Mouse (Mus musculus): ENCODE measurements at regions not wholly inside any gene's neighbourhood (a gene's known extent, or its start where the extent isn't known, plus 50 kb on each side); places are given as distances from the start of the nearest gene placed in this dataset.
A peak's percentile ranks its signal among the peaks of the same experiment; 100 is the strongest.

DNA sequence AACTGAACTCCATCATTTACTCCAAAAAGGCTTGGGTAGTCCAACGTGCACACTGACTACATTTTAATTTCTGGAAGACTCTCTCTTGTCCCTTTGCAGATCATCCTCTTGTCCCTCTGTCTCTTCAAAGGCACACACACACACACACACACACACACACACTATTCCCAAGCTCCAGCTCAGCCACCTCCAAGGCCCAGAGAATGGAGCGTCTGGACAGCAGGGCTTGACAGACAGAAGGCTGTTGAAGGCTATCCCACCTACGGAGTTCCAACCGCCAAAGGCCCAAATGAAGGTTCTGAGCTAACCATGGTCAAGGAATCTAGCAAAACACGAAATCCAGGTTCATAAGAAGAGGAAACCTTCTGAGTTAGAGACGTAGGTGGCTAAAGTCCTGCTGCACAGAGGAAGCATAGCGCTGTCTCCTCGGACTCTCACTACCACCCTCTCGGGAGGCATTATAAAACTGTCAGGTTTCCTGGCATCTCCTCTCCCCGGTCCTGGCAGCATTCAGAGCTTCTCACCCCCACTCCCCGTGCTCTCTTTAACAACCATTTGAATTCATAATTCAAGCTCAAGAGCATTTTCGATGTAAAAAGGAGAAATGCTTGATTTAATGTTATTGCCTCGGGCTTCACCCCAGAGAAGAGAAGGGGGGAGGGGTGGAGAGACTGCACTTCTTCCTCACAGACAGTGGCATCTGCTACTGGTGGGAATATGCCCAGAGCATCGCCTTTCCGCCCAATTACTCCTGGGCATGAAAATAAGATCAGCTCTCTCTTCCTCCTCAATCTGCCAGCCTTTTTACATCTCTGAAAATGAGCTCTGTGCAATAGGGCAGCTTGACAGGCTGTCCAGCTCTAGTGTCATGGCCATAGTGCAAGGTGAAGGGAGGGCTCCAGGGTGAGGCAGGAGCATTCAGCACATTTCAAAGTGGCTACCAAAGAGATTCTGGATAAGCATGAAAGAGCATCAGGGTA, 99.3 kb upstream of the Gm34302 start:
- DNase-seq (ENCODE audit: low spot score) (no peak), ATAC-seq (replicated peaks; ENCODE audit: low FRiP score) (no peak)
- H3K27me3 ChIP-seq (replicated peaks; ENCODE audit: control insufficient read depth, insufficient read depth, low read length), result no peaks in the 10 kb centered on the region
- no peaks in the 10 kb centered on the region for H3K36me3 ChIP-seq (ENCODE audit: control insufficient read depth, insufficient read depth, low read length)
- H3K9ac ChIP-seq (ENCODE audit: low read depth, low read length), result no peak overlapping the region
- WGBS, result 76% methylated on average over 15 of the region's 15 CpGs
- no peak overlapping the region for H3K4me2 ChIP-seq
- H3K27ac ChIP-seq (ENCODE audit: low read depth, low read length), result no peak overlapping the region
- H3K4me3 ChIP-seq (ENCODE audit: low read depth, low read length), result no peak overlapping the region
- H3K9me3 ChIP-seq (ENCODE audit: control insufficient read depth, low read length), result no peaks in the 10 kb centered on the region
- H3K4me1 ChIP-seq (replicated peaks; ENCODE audit: control insufficient read depth, insufficient read depth, low read length), result no peaks in the 10 kb centered on the region

DNA sequence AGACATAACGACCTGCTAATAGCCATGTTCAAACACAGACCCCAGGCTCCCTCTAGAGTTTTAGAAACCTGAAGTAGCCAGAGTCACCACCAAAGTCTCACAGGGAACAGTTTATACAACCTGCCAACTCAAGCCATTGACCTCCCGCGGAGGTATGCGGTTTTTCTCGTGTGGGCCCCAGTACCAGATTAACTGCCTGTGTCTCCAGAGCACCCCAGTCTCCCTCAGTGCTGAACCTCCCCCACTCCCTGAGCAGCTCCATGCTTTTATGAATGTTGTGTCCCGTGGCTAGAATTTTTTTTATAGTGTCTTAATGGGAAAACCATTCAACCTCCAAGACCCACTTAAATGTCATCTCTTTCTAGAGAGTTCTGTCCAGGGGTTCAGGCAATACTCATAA, 98.5 kb upstream of the Gm34302 start:
- Histone ChIP-seq H3K27me3 (replicated peaks; ENCODE audit: control insufficient read depth, insufficient read depth, low read length) (no peaks in the 10 kb centered on the region), H3K9me3 (ENCODE audit: control insufficient read depth, low read length) (no peaks in the 10 kb centered on the region), H3K4me2 (no peak overlapping the region), H3K4me3 (ENCODE audit: low read depth, low read length) (no peak overlapping the region), H3K36me3 (ENCODE audit: control insufficient read depth, insufficient read depth, low read length) (no peaks in the 10 kb centered on the region), H3K27ac (ENCODE audit: low read depth, low read length) (no peak overlapping the region), H3K4me1 (replicated peaks; ENCODE audit: control insufficient read depth, insufficient read depth, low read length) (no peaks in the 10 kb centered on the region), H3K9ac (ENCODE audit: low read depth, low read length) (no peak overlapping the region)
- DNase-seq (ENCODE audit: low spot score) (no peak), ATAC-seq (replicated peaks; ENCODE audit: low FRiP score) (no peak)
- WGBS, result 63% methylated on average over 6 of the region's 6 CpGs

DNA sequence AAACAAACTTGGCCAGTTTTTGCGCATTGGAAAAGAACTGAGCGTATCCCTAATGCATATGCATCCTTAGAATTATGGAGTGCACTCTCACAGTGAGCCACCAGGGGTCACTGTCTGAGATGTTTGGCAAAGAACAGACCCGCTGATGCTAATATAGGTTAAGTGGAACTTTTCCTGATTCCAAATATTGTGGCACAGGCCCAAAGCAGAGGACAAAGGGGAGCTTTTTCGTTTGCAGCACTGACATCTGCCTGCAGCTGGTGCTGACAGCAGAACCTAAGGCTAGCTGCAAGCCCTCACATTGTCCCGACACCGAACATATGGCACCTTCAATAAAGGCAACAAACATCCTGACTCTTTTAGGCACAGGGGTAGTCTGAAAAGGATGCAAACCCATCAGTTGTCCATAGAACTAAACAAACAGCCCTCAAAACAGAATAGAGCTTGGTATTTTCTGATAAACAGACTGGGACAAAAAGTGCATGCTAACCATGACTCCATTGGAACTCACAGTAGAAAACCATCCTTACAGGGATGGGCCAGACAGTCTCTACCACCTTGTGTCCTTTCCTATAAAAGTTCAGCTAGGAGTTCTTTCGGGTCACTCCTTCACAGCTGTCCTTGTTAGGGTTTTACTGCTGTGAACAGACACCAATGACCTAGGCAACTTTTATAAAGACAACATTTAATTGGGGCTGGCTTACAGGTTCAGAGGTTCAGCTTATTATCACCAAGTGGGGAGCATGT, 87.1 kb upstream of the Gm34302 start:
- 57% methylated on average over 7 of the region's 7 CpGs for WGBS
- Histone ChIP-seq H3K27me3 (replicated peaks; ENCODE audit: control insufficient read depth, insufficient read depth, low read length) (no peaks in the 10 kb centered on the region), H3K4me2 (no peak overlapping the region), H3K9me3 (ENCODE audit: control insufficient read depth, low read length) (no peaks in the 10 kb centered on the region), H3K4me1 (replicated peaks; ENCODE audit: control insufficient read depth, insufficient read depth, low read length) (no peaks in the 10 kb centered on the region), H3K36me3 (ENCODE audit: control insufficient read depth, insufficient read depth, low read length) (no peaks in the 10 kb centered on the region), H3K4me3 (ENCODE audit: low read depth, low read length) (no peak overlapping the region), H3K9ac (ENCODE audit: low read depth, low read length) (no peak overlapping the region), H3K27ac (ENCODE audit: low read depth, low read length) (no peak overlapping the region)
- no peak for ATAC-seq (replicated peaks; ENCODE audit: low FRiP score)
- DNase-seq (ENCODE audit: low spot score), result peak; percentile 46

DNA sequence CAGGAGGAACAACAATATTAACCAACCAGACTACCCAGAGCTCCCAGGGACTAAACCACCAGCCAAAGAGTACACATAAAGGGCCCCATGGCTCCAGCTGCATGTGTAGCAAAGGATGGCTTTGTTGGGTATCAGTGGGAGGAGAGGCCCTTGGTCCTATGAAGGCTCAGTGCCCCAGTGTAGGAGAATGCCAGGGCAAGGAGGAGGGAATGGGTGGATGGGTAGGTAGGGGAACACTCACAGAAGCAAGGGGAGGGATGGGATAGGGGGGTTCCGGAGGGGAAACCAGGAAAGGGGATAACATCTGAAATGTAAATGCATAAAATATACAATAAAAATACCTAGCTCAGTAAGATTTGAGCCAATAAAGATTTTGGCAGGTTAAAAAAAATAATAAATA, 86.4 kb upstream of the Gm34302 start:
- Histone ChIP-seq H3K27me3 (replicated peaks; ENCODE audit: control insufficient read depth, insufficient read depth, low read length) (no peaks in the 10 kb centered on the region), H3K4me1 (replicated peaks; ENCODE audit: control insufficient read depth, insufficient read depth, low read length) (no peaks in the 10 kb centered on the region), H3K9ac (ENCODE audit: low read depth, low read length) (no peak overlapping the region), H3K4me3 (ENCODE audit: low read depth, low read length) (no peak overlapping the region), H3K4me2 (no peak overlapping the region), H3K36me3 (ENCODE audit: control insufficient read depth, insufficient read depth, low read length) (no peaks in the 10 kb centered on the region), H3K9me3 (ENCODE audit: control insufficient read depth, low read length) (no peaks in the 10 kb centered on the region), H3K27ac (ENCODE audit: low read depth, low read length) (no peak overlapping the region)
- WGBS, result 77% methylated on average over 1 of the region's 1 CpGs
- DNase-seq (ENCODE audit: low spot score) (no peak), ATAC-seq (replicated peaks; ENCODE audit: low FRiP score) (no peak)

DNA sequence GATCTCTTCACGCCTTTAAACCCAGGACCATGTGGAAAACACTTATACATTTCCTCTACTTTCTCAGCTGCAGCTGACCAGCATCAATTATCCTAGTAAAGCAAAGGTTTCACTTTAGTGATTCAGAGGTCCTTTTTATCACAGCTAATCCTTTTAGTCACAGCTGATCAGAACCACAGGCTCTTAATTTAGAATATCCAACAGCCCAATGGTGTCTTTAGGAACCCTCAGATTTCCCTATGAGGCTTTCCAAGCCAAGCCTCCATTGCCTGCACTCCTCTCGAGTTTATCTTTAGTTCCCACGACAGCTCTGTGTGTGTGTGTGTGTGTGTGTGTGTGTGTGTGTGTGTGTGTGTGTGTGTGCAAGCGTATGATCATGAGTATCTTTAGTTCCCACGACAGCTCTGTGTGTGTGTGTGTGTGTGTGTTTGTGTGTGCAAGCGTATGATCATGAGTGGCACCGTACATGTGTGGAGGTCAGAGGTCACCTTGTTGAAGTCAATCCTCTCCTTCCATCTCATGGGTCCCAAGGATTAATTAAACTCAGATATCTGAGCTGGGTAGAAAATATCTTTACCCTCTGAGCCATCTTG, 85.4 kb upstream of the Gm34302 start:
- ATAC-seq (replicated peaks; ENCODE audit: low FRiP score) (no peak), DNase-seq (ENCODE audit: low spot score) (no peak)
- H3K4me2 ChIP-seq, result no peak overlapping the region
- no peak overlapping the region for H3K9ac ChIP-seq (ENCODE audit: low read depth, low read length)
- H3K36me3 ChIP-seq (ENCODE audit: control insufficient read depth, insufficient read depth, low read length), result no peaks in the 10 kb centered on the region
- no peaks in the 10 kb centered on the region for H3K9me3 ChIP-seq (ENCODE audit: control insufficient read depth, low read length)
- 76% methylated on average over 7 of the region's 7 CpGs for WGBS
- no peak overlapping the region for H3K4me3 ChIP-seq (ENCODE audit: low read depth, low read length)
- no peaks in the 10 kb centered on the region for H3K4me1 ChIP-seq (replicated peaks; ENCODE audit: control insufficient read depth, insufficient read depth, low read length)
- no peaks in the 10 kb centered on the region for H3K27me3 ChIP-seq (replicated peaks; ENCODE audit: control insufficient read depth, insufficient read depth, low read length)
- no peak overlapping the region for H3K27ac ChIP-seq (ENCODE audit: low read depth, low read length)

DNA sequence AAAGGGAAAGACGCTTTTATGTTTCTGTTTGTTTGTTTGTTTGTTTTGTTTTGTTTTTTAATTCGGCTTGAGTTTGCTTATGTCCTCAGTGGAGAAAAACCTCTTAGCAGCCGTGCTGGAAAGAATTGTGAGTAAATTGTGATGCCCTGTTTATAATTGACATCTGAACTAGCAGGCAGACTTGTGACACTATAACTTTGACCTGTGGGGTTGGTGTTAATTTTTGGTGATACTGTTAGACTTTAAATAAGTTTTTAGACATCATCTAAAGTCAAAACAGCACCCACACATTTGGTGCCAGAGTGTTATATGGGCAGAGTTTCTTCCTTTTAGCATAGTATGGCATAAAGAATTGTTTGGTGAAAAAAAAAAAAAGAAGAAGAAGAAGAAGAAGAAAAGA, 84.0 kb upstream of the Gm34302 start:
- 76% methylated on average over 3 of the region's 3 CpGs for WGBS
- H3K36me3 ChIP-seq (ENCODE audit: control insufficient read depth, insufficient read depth, low read length), result no peaks in the 10 kb centered on the region
- no peak overlapping the region for H3K27ac ChIP-seq (ENCODE audit: low read depth, low read length)
- H3K9me3 ChIP-seq (ENCODE audit: control insufficient read depth, low read length), result no peaks in the 10 kb centered on the region
- no peak overlapping the region for H3K4me2 ChIP-seq
- H3K4me1 ChIP-seq (replicated peaks; ENCODE audit: control insufficient read depth, insufficient read depth, low read length), result no peaks in the 10 kb centered on the region
- H3K9ac ChIP-seq (ENCODE audit: low read depth, low read length), result no peak overlapping the region
- ATAC-seq (replicated peaks; ENCODE audit: low FRiP score) (no peak), DNase-seq (ENCODE audit: low spot score) (no peak)
- no peaks in the 10 kb centered on the region for H3K27me3 ChIP-seq (replicated peaks; ENCODE audit: control insufficient read depth, insufficient read depth, low read length)
- H3K4me3 ChIP-seq (ENCODE audit: low read depth, low read length), result no peak overlapping the region

DNA sequence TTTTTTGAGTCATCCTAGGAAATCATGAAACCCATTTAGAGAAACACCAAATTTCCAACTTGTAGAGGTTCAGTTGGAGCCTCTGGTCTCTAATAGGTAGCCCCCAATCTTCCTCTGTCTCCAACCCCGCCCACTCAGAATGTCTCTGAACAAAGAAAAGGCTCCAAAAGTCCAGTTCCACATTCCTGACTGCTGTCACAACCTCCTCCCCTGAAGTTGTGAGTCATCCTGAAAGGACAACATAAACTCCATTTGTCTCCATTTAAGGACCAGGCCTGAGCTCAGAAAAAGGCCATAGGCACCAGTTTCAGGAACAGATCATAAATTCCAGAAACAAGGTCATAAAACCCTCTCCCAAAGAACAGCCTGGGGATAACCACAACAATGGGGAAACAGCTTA, 79.4 kb upstream of the Gm34302 start:
- WGBS, result 56% methylated on average over 1 of the region's 1 CpGs
- Histone ChIP-seq H3K27ac (ENCODE audit: low read depth, low read length) (no peak overlapping the region), H3K9ac (ENCODE audit: low read depth, low read length) (no peak overlapping the region), H3K9me3 (ENCODE audit: control insufficient read depth, low read length) (no peaks in the 10 kb centered on the region), H3K36me3 (ENCODE audit: control insufficient read depth, insufficient read depth, low read length) (no peaks in the 10 kb centered on the region), H3K4me2 (no peak overlapping the region), H3K4me1 (replicated peaks; ENCODE audit: control insufficient read depth, insufficient read depth, low read length) (no peaks in the 10 kb centered on the region), H3K27me3 (replicated peaks; ENCODE audit: control insufficient read depth, insufficient read depth, low read length) (no peaks in the 10 kb centered on the region), H3K4me3 (ENCODE audit: low read depth, low read length) (no peak overlapping the region)
- ATAC-seq (replicated peaks; ENCODE audit: low FRiP score) (no peak), DNase-seq (ENCODE audit: low spot score) (no peak)

DNA sequence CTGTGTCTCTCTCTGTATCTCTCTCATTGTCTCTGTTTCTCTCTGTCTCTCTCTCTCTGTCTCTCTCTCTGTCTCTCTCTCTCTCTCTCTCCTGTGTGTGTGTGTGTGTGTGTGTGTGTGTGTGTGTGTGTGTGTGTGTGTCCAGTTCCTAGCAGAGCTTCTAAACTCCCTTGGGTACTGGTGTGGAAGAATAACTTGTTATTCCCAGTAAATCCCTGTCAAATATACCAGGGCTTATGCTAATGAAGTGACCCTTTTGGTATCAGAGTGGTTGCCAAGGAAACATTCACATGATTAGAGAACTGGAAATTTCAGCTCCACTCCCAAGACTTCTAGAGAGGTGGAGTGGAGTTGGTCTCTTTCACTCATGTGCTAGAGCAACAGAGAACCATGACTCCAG, 78.9 kb upstream of the Gm34302 start:
- ATAC-seq (replicated peaks; ENCODE audit: low FRiP score) (no peak), DNase-seq (ENCODE audit: low spot score) (no peak)
- no peak overlapping the region for H3K27ac ChIP-seq (ENCODE audit: low read depth, low read length)
- no peak overlapping the region for H3K9ac ChIP-seq (ENCODE audit: low read depth, low read length)
- H3K4me1 ChIP-seq (replicated peaks; ENCODE audit: control insufficient read depth, insufficient read depth, low read length), result no peaks in the 10 kb centered on the region
- H3K36me3 ChIP-seq (ENCODE audit: control insufficient read depth, insufficient read depth, low read length), result no peaks in the 10 kb centered on the region
- H3K4me3 ChIP-seq (ENCODE audit: low read depth, low read length), result no peak overlapping the region
- no peaks in the 10 kb centered on the region for H3K9me3 ChIP-seq (ENCODE audit: control insufficient read depth, low read length)
- H3K27me3 ChIP-seq (replicated peaks; ENCODE audit: control insufficient read depth, insufficient read depth, low read length), result no peaks in the 10 kb centered on the region
- no peak overlapping the region for H3K4me2 ChIP-seq
